Mouse (Mus musculus) adrenal gland, postnatal 4 days (tissue): ENCODE data around the gene Npvf. TPM values are rescaled to one million over a fixed set of nuclear protein-coding genes. Genes with fewer than 3 reads are reported as not detected.
A peak's percentile ranks its signal among the peaks of the same experiment; 100 is the strongest.

Experiments used
- DNase-seq, 2 experiments: peaks; one replicate each; pipeline ENCODE4 v3.0.0; 2021 to 2022; ENCODE audit warnings: low spot score in 2 of 2, mixed read lengths in 2 of 2
- long read RNA-seq, 2 experiments: library from polyadenylated mRNA; stranded (forward); transcript quantifications; one replicate each; pipeline ENCODE4 v2.0.0; 2021
- total RNA-seq, 2 experiments: library from RNA; stranded (reverse); gene quantifications; 2 replicates each; pipeline ENCODE4 v1.2.3; 2021

Gene Npvf
- total RNA-seq: not detected
- long read RNA-seq, experiment 1: 0 reads
- long read RNA-seq, experiment 2: 0 reads

GRCm38 (mm10) chr6:50654356-50654755, at the start of gene Npvf:
Gene Npvf (minus strand): TSS chr6:50654439.
- DNase-seq: no peak

GRCm38 (mm10) chr6:50689121-50689815, 35.0 kb upstream of the Npvf start:
- no peak for DNase-seq

- no peak for DNase-seq
These were observed 30.6 kb upstream of the Npvf start for GRCm38 (mm10) chr6:50684646-50685415.

- no peak for DNase-seq
These were observed 27.3 kb upstream of the Npvf start for GRCm38 (mm10) chr6:50681491-50681890.

GRCm38 (mm10) chr6:50680224-50681215, 26.3 kb upstream of the Npvf start:
- DNase-seq: no peak

- no peak for DNase-seq
These were observed 25.2 kb upstream of the Npvf start for GRCm38 (mm10) chr6:50679486-50679828.

GRCm38 (mm10) chr6:50678826-50679485, 24.7 kb upstream of the Npvf start:
- peak; percentile 50 to 58 for DNase-seq

GRCm38 (mm10) chr6:50671191-50671590, 17.0 kb upstream of the Npvf start:
- no peak for DNase-seq

- no peak for DNase-seq
These were observed 12.7 kb upstream of the Npvf start for GRCm38 (mm10) chr6:50666937-50667336.

- DNase-seq: no peak
These were observed 10.8 kb upstream of the Npvf start for GRCm38 (mm10) chr6:50665020-50665419.

GRCm38 (mm10) chr6:50664193-50664592, 10.0 kb upstream of the Npvf start:
- no peak for DNase-seq

GRCm38 (mm10) chr6:50662925-50663583, 8.8 kb upstream of the Npvf start:
- no peak for DNase-seq

- DNase-seq: no peak
These were observed 7.5 kb upstream of the Npvf start for GRCm38 (mm10) chr6:50661729-50662128.

GRCm38 (mm10) chr6:50658466-50658865, 4.2 kb upstream of the Npvf start:
- DNase-seq: no peak

- no peak for DNase-seq
These were observed 3.8 kb upstream of the Npvf start for GRCm38 (mm10) chr6:50658018-50658417.

- no peak for DNase-seq
These were observed 2.2 kb upstream of the Npvf start for GRCm38 (mm10) chr6:50656426-50656825.

- no peak for DNase-seq
These were observed 1.7 kb upstream of the Npvf start for GRCm38 (mm10) chr6:50655925-50656324.

- DNase-seq: no peak
These were observed 6.6 kb downstream of the Npvf start for GRCm38 (mm10) chr6:50647656-50648055.

GRCm38 (mm10) chr6:50646659-50647058, 7.6 kb downstream of the Npvf start:
- DNase-seq: no peak

GRCm38 (mm10) chr6:50644701-50645100, 9.5 kb downstream of the Npvf start:
- no peak for DNase-seq
